Mouse (Mus musculus) forebrain, postnatal 0 days (tissue): ENCODE measurements at regions not wholly inside any gene's neighbourhood (a gene's known extent, or its start where the extent isn't known, plus 50 kb on each side); places are given as distances from the start of the nearest gene placed in this dataset.

Experiments used
- ATAC-seq: fragments of 200-750 bp; cut with Nextera tagmentation; 2 replicates; pipeline ENCODE4 v1.8.0; 2017; ENCODE audit warnings: mild to moderate bottlenecking, moderate library complexity
- DNase-seq: peaks from one replicate; pipeline ENCODE4 v3.0.0-alpha.2; 2015
- H3K27ac ChIP-seq: fragments of 300-500 bp; sonication (generic); 2 replicates; pipeline ENCODE4 v1.5.1; 2014; ENCODE audit warnings: low read depth, mild to moderate bottlenecking, antibody characterized with exemption, low read length, moderate library complexity, mixed read lengths
- H3K27me3 ChIP-seq: fragments of 300-500 bp; sonication (generic); 2 replicates; pipeline ENCODE4 v1.6.1; 2014; ENCODE audit warnings: mild to moderate bottlenecking, low read length, mixed read lengths; ENCODE audit not compliant: insufficient read depth
- H3K36me3 ChIP-seq: fragments of 300-500 bp; sonication (generic); 2 replicates; pipeline ENCODE4 v1.6.1; 2014; ENCODE audit warnings: mild to moderate bottlenecking, moderate library complexity; ENCODE audit not compliant: insufficient read depth
- H3K4me1 ChIP-seq: fragments of 300-500 bp; sonication (generic); 2 replicates; pipeline ENCODE4 v1.6.1; 2014; ENCODE audit warnings: antibody characterized with exemption; ENCODE audit not compliant: insufficient read depth
- H3K4me2 ChIP-seq: fragments of 300-500 bp; sonication (generic); 2 replicates; pipeline ENCODE4 v1.6.1; 2014; ENCODE audit warnings: low read depth, mild to moderate bottlenecking, moderate library complexity
- H3K4me3 ChIP-seq: fragments of 300-500 bp; sonication (generic); 2 replicates; pipeline ENCODE4 v1.5.1; 2014; ENCODE audit warnings: low read depth, low read length, mixed read lengths
- H3K9ac ChIP-seq: fragments of 300-500 bp; sonication (generic); 2 replicates; pipeline ENCODE4 v1.6.1; 2014; ENCODE audit warnings: mild to moderate bottlenecking
- H3K9me3 ChIP-seq: fragments of 300-500 bp; sonication (generic); 2 replicates; pipeline ENCODE4 v1.6.1; 2016; ENCODE audit warnings: low read length
- CTCF ChIP-seq: sonication (generic); IDR thresholded peaks from 2 replicates; pipeline ENCODE4 v1.5.1; 2016; ENCODE audit warnings: antibody characterized with exemption, control low read depth, low read depth
- WGBS: fragments of 180-500 bp; shearing (Covaris S2); extraction: QIAGEN DNeasy Blood & Tissue Kit; methylation state at CpG from one replicate; pipeline ENCODE4 v1.1.7; 2014; 5-methylcytosine and 5-hydroxymethylcytosine counted together

GRCm38 (mm10) chr2:110487950-110488349 lies 109.1 kb upstream of the Slc5a12 start:
- H3K36me3 ChIP-seq = no peaks in the 10 kb centered on the region
- 0 out of 2 replicates have a peak, but pooled peaks cover 5% of the 10 kb centered on the region for H3K4me1 ChIP-seq
- no peaks in the 10 kb centered on the region for H3K27me3 ChIP-seq
- DNase-seq = no peak
- no peak for TF ChIP-seq CTCF
- no peaks in the 10 kb centered on the region for H3K9me3 ChIP-seq
- no peak overlapping the region for H3K4me2 ChIP-seq
- ATAC-seq = no peak
- H3K9ac ChIP-seq = no peak overlapping the region
- no peak overlapping the region for H3K27ac ChIP-seq
- WGBS = 81% methylated on average over 7 of the region's 7 CpGs
- H3K4me3 ChIP-seq = no peak overlapping the region

- no peak overlapping the region for H3K4me3 ChIP-seq
- H3K27me3 ChIP-seq = no peaks in the 10 kb centered on the region
- no peak overlapping the region for H3K9ac ChIP-seq
- H3K4me2 ChIP-seq = no peak overlapping the region
- WGBS = 86% methylated on average over 2 of the region's 2 CpGs
- no peaks in the 10 kb centered on the region for H3K4me1 ChIP-seq
- TF ChIP-seq CTCF = no peak
- DNase-seq = no peak
- H3K36me3 ChIP-seq = no peaks in the 10 kb centered on the region
- H3K27ac ChIP-seq = no peak overlapping the region
- no peaks in the 10 kb centered on the region for H3K9me3 ChIP-seq
- ATAC-seq = no peak
These were observed 95.3 kb upstream of the Slc5a12 start for GRCm38 (mm10) chr2:110501786-110502185.

- H3K36me3 ChIP-seq = no peaks in the 10 kb centered on the region
- no peak overlapping the region for H3K9ac ChIP-seq
- TF ChIP-seq CTCF = no peak
- H3K4me2 ChIP-seq = no peak overlapping the region
- WGBS = 85% methylated on average over 3 of the region's 3 CpGs
- no peaks in the 10 kb centered on the region for H3K4me1 ChIP-seq
- no peak overlapping the region for H3K27ac ChIP-seq
- ATAC-seq (no peak), DNase-seq (no peak)
- no peaks in the 10 kb centered on the region for H3K27me3 ChIP-seq
- H3K9me3 ChIP-seq = no peaks in the 10 kb centered on the region
- no peak overlapping the region for H3K4me3 ChIP-seq
These were observed 88.8 kb upstream of the Slc5a12 start for GRCm38 (mm10) chr2:110508162-110508748.

DNA sequence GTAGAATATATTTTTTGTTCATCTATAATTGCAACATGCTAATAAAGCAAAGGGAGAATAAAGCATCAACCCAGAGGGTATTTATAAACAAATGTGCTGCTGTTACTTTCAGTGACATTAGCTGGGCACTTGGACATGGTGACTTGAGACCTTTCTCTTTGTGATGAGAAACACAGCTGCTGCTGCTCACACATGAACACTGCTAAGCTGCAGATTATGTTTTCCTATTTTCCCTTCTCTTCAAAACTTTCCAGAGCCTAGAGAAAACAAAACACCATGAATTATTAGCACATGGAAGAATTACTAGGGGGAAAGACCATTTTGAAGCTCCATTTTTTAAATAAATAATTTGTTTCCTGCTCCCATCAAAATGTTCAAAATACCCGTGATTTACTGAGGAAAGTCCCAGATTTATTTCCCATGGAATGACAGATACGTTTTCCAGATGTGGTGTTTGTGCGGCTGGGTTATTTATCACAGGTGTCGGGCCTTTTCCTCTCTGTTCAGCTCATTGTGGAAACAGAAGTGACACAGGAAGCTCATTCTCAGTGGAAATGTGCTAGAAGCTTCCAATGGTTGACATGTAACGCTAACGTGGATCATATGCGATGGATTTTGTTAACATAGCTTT lies 73.8 kb upstream of the Slc5a12 start:
- Histone ChIP-seq H3K27ac (no peak overlapping the region), H3K27me3 (no peaks in the 10 kb centered on the region), H3K36me3 (no peaks in the 10 kb centered on the region), H3K9ac (no peak overlapping the region), H3K9me3 (no peaks in the 10 kb centered on the region), H3K4me2 (no peak overlapping the region), H3K4me3 (no peak overlapping the region), H3K4me1 (no peaks in the 10 kb centered on the region)
- no peak for TF ChIP-seq CTCF
- no peak for ATAC-seq
- no peak for DNase-seq
- WGBS = 85% methylated on average over 7 of the region's 7 CpGs

GRCm38 (mm10) chr2:110528191-110528590 lies 68.9 kb upstream of the Slc5a12 start:
- H3K9me3 ChIP-seq = no peaks in the 10 kb centered on the region
- no peak overlapping the region for H3K4me2 ChIP-seq
- no peak overlapping the region for H3K9ac ChIP-seq
- 62% methylated on average over 3 of the region's 3 CpGs for WGBS
- H3K4me3 ChIP-seq = no peak overlapping the region
- no peaks in the 10 kb centered on the region for H3K36me3 ChIP-seq
- ATAC-seq (no peak), DNase-seq (no peak)
- no peaks in the 10 kb centered on the region for H3K4me1 ChIP-seq
- no peak overlapping the region for H3K27ac ChIP-seq
- TF ChIP-seq CTCF = no peak
- no peaks in the 10 kb centered on the region for H3K27me3 ChIP-seq

DNA sequence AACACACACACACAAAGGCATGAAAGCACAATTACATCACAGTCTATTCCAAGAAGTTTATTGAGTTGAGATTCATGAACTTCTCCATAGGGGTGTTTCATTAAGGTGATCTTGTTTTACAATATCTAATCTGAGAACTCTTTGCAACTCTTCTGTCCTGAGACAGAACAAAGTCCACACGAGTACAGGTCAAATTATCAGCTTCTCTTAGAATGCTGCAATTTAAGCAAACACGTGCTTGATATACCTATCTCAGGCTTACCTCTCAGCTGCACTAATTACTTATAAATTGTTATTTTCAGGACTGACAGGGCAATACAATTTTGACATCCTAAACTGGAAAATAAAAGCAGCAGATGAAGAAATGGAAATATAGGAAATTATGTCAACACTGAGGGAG lies 57.0 kb upstream of the Slc5a12 start:
- ATAC-seq (no peak), DNase-seq (no peak)
- Histone ChIP-seq H3K4me3 (no peak overlapping the region), H3K4me1 (no peaks in the 10 kb centered on the region), H3K9me3 (no peaks in the 10 kb centered on the region), H3K9ac (no peak overlapping the region), H3K36me3 (no peaks in the 10 kb centered on the region), H3K27me3 (no peaks in the 10 kb centered on the region), H3K27ac (no peak overlapping the region), H3K4me2 (no peak overlapping the region)
- no peak for TF ChIP-seq CTCF
- 85% methylated on average over 2 of the region's 2 CpGs for WGBS

DNA sequence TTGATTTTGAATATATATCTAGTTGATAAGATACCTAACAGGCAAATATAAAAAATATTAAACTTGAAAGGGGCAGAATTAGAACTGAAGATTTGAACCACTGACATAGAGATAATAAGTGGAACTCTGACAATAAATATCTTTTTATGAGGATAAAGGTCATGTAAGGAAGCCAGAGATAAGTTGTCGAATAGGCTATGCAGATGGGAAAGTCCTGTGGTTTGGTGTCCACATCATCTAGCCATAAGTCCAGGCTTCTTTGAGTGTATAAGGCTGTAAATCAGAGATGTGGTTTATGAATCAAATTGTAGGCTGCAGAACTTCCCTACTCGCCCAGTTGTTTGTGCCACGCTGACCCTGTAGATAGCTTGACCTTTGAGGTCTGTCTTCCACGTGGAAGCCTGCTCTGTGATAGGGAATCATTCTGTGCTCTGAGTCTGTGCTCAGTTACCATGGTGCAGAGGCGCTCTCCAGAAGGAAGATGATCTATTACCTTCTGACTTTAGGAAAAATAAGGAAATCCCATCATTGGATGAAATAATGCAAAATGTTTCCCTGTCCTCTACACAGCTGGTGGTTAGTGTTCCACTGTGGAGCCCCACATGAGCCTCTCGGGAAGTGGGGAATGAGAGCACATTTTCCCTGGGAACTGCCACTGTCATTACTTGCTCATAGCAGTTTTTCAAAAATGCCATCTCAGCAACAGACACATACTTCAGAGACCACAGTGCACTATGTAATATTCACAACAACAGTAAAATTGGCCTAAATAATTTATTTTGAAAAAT lies 56.3 kb upstream of the Slc5a12 start:
- DNase-seq (no peak), ATAC-seq (no peak)
- Histone ChIP-seq H3K4me1 (no peaks in the 10 kb centered on the region), H3K27ac (no peak overlapping the region), H3K9me3 (no peaks in the 10 kb centered on the region), H3K4me2 (no peak overlapping the region), H3K36me3 (no peaks in the 10 kb centered on the region), H3K9ac (no peak overlapping the region), H3K4me3 (no peak overlapping the region), H3K27me3 (no peaks in the 10 kb centered on the region)
- TF ChIP-seq CTCF = no peak
- 85% methylated on average over 6 of the region's 6 CpGs for WGBS
